Mouse (Mus musculus) midbrain, embryonic 10.5 days (tissue): ENCODE measurements around the gene Gm21994. TPM values are rescaled to one million over a fixed set of nuclear protein-coding genes. Genes with fewer than 3 reads are reported as not detected.
"Not testable (repeated sequence)": the region's sequence is repeated elsewhere in the genome, so short reads cannot be mapped to it uniquely, and the experiment has no call there.

Source experiments
- DNase-seq: peaks from one replicate; pipeline ENCODE4 v3.0.0-alpha.2; 2017; ENCODE audit warnings: low spot score
- H3K27ac ChIP-seq: fragments of 300-500 bp; sonication (generic); replicated peaks from 2 replicates; pipeline ENCODE4 v1.5.1; 2016; ENCODE audit warnings: mild to moderate bottlenecking
- H3K27me3 ChIP-seq: fragments of 300-500 bp; sonication (generic); 2 replicates; pipeline ENCODE4 v1.6.1; 2016; ENCODE audit warnings: low read depth, mild to moderate bottlenecking; ENCODE audit not compliant: poor library complexity, severe bottlenecking
- H3K36me3 ChIP-seq: fragments of 300-500 bp; sonication (generic); 2 replicates; pipeline ENCODE4 v1.6.1; 2016; ENCODE audit warnings: mild to moderate bottlenecking, moderate library complexity
- H3K4me1 ChIP-seq: fragments of 300-500 bp; sonication (generic); 2 replicates; pipeline ENCODE4 v1.6.1; 2016
- H3K4me3 ChIP-seq: fragments of 300-500 bp; sonication (generic); 2 replicates; pipeline ENCODE4 v1.5.1; 2016; ENCODE audit warnings: mild to moderate bottlenecking, moderate library complexity
- H3K9me3 ChIP-seq: fragments of 300-500 bp; sonication (generic); replicated peaks from 2 replicates; pipeline ENCODE4 v1.6.1; 2016; ENCODE audit warnings: mild to moderate bottlenecking
- WGBS: fragments of 180-500 bp; shearing (Covaris S2); methylation state at CpG from one replicate; pipeline ENCODE4 v1.1.7; 2016; 5-methylcytosine and 5-hydroxymethylcytosine counted together
- polyA plus RNA-seq: library from polyadenylated mRNA; unstranded; fragments of >200 nt; fragmentation: Nextera tagmentation; extraction: Ambion mirVana; gene quantifications from 2 replicates; pipeline ENCODE4 v1.2.1, GENCODE M21; 2016

The Gm21994 gene
- 3.1 and 4.0 TPM in 2 replicates for polyA plus RNA-seq

GRCm38 (mm10) chr2:150255491-150255890 is at the start of gene Gm21994:
Gm21994 (minus strand) TSS chr2:150255591.
- not testable (repeated sequence) for H3K4me1 ChIP-seq, H3K4me3 ChIP-seq, DNase-seq, H3K27me3 ChIP-seq, H3K36me3 ChIP-seq, H3K9me3 ChIP-seq, H3K27ac ChIP-seq
- 63% methylated on average over 2 of the region's 2 CpGs for WGBS

- Histone ChIP-seq H3K36me3 (no peaks in the 10 kb centered on the region), H3K27me3 (no peaks in the 10 kb centered on the region), H3K4me3 (no peak overlapping the region), H3K27ac (no peak overlapping the region), H3K9me3 (0 out of 2 replicates have a peak, but pooled peaks cover 3% of the 10 kb centered on the region), H3K4me1 (no peaks in the 10 kb centered on the region)
- 82% methylated on average over 1 of the region's 1 CpGs for WGBS
- DNase-seq: no peak
Observed at GRCm38 (mm10) chr2:150299096-150299495, 43.7 kb upstream of the Gm21994 start.

GRCm38 (mm10) chr2:150293669-150294068 is 38.3 kb upstream of the Gm21994 start:
- WGBS: 91% methylated on average over 6 of the region's 6 CpGs
- DNase-seq: no peak

GRCm38 (mm10) chr2:150257291-150257690 is 1.9 kb upstream of the Gm21994 start, which contains the start of gene Gm14124:
Gm14124 (plus strand) TSS chr2:150257517.
- not testable (repeated sequence) for H3K4me3 ChIP-seq, DNase-seq, H3K36me3 ChIP-seq, H3K4me1 ChIP-seq, H3K27ac ChIP-seq, H3K27me3 ChIP-seq
- H3K9me3 ChIP-seq: peaks cover 13% of the 10 kb centered on the region
- WGBS: 80% methylated on average over 4 of the region's 4 CpGs

More at GRCm38 (mm10) chr2:150293669-150294068, 38.3 kb upstream of the Gm21994 start:
- Histone ChIP-seq H3K4me3 (no peak overlapping the region), H3K9me3 (peaks cover 10% of the 10 kb centered on the region; the same call in 1 of the 2 replicates), H3K36me3 (no peaks in the 10 kb centered on the region), H3K27me3 (no peaks in the 10 kb centered on the region), H3K4me1 (no peaks in the 10 kb centered on the region), H3K27ac (no peak overlapping the region)

GRCm38 (mm10) chr2:150256861-150257260 is 1.5 kb upstream of the Gm21994 start:
- not testable (repeated sequence) for DNase-seq, H3K4me1 ChIP-seq, H3K36me3 ChIP-seq, H3K27me3 ChIP-seq, H3K27ac ChIP-seq, H3K4me3 ChIP-seq
- 68% methylated on average over 2 of the region's 2 CpGs for WGBS
- H3K9me3 ChIP-seq: peaks cover 12% of the 10 kb centered on the region

- no peak for DNase-seq
- 86% methylated on average over 2 of the region's 2 CpGs for WGBS
- peaks cover 49% of the 10 kb centered on the region for H3K9me3 ChIP-seq
- peaks cover 26% of the 10 kb centered on the region for H3K36me3 ChIP-seq
- H3K27ac ChIP-seq: no peak overlapping the region
- H3K4me3 ChIP-seq: no peak overlapping the region
- no peaks in the 10 kb centered on the region for H3K27me3 ChIP-seq
- H3K4me1 ChIP-seq: no peaks in the 10 kb centered on the region
Observed at GRCm38 (mm10) chr2:150243211-150243610, 12.2 kb downstream of the Gm21994 start.

GRCm38 (mm10) chr2:150223263-150223662 is 32.1 kb downstream of the Gm21994 start:
- H3K27ac ChIP-seq, H3K27me3 ChIP-seq, H3K4me1 ChIP-seq, H3K4me3 ChIP-seq, H3K9me3 ChIP-seq, DNase-seq: not testable (repeated sequence)
- H3K36me3 ChIP-seq: peaks cover 12% of the 10 kb centered on the region

GRCm38 (mm10) chr2:150218363-150218725 is 37.0 kb downstream of the Gm21994 start:
- H3K27me3 ChIP-seq, DNase-seq, H3K4me1 ChIP-seq, H3K9me3 ChIP-seq: not testable (repeated sequence)
- Histone ChIP-seq H3K27ac (peak overlapping the region; percentile 76), H3K4me3 (peak overlapping the region; percentile 54), H3K36me3 (peaks cover 12% of the 10 kb centered on the region)
- WGBS: 24% methylated on average over 4 of the region's 4 CpGs

- H3K27me3 ChIP-seq: not testable (repeated sequence)
- 3% methylated on average over 15 of the region's 15 CpGs for WGBS
- H3K27ac ChIP-seq: peak within 1 kb of the TSS; percentile 76
Observed at GRCm38 (mm10) chr2:150217600-150218362, 37.6 kb downstream of the Gm21994 start, which contains the start of gene Zfp937. Zfp937 (plus strand) TSS chr2:150218073.

More at GRCm38 (mm10) chr2:150217600-150218362, 37.6 kb downstream of the Gm21994 start, which contains the start of gene Zfp937:
- not testable (repeated sequence) for H3K4me1 ChIP-seq, H3K9me3 ChIP-seq
- Histone ChIP-seq H3K4me3 (peak within 1 kb of the TSS; percentile 54), H3K36me3 (peaks cover 10% of the 10 kb centered on the region; the same call in 1 of the 2 replicates)
- DNase-seq: peak; percentile 63

Other genes starting within 250 kb of the Gm21994 start
- 6.2 and 8.6 TPM in 2 replicates for gene Zfp120, start 118.9 kb downstream of the Gm21994 start, polyA plus RNA-seq
- not detected in 2 replicates for gene Gm10770, start 75.9 kb downstream of the Gm21994 start, polyA plus RNA-seq
- gene Gm14139, start 73.8 kb downstream of the Gm21994 start, polyA plus RNA-seq: 0.12 TPM in 1 of 2 replicates, not detected in the other
- 11.7 and 11.9 TPM in 2 replicates for gene Zfp937, start 37.5 kb downstream of the Gm21994 start, polyA plus RNA-seq
- 0.05 TPM in 1 of 2 replicates, not detected in the other for gene Gm14124, start 1.9 kb upstream of the Gm21994 start, polyA plus RNA-seq
- 1.7 and 2.8 TPM in 2 replicates for gene Gm10130, start 68.1 kb upstream of the Gm21994 start, polyA plus RNA-seq
- 9.0 and 10.5 TPM in 2 replicates for gene 3300002I08Rik, start 107.2 kb upstream of the Gm21994 start, polyA plus RNA-seq
- gene Zfp442, start 195.9 kb upstream of the Gm21994 start, polyA plus RNA-seq: 10.4 and 11.2 TPM in 2 replicates
- not detected in 2 replicates for gene Zfp345, start 229.5 kb upstream of the Gm21994 start, polyA plus RNA-seq